Mouse (Mus musculus): Measurements from ENCODE around the gene Was. TPM values are rescaled to one million over a fixed set of nuclear protein-coding genes. Genes with fewer than 3 reads are reported as not detected.
A peak's percentile ranks its signal among the peaks of the same experiment; 100 is the strongest.
"Not testable (repeated sequence)": the region's sequence is repeated elsewhere in the genome, so short reads cannot be mapped to it uniquely, and the experiment has no call there.

Was gene
- total RNA-seq, 2 experiments from 2014 or later: 2.7 to 4.0 TPM

GRCm38 (mm10) chrX:8075104-8075503 is 15.2 kb downstream of the Was start:
- intact Hi-C loops (cut with DNase I): no loop called here
- no peak for DNase-seq

- intact Hi-C loops (cut with DNase I): no loop called here
Measured at GRCm38 (mm10) chrX:8074430-8075014, 15.8 kb downstream of the Was start, which contains the start of gene Suv39h1. Suv39h1 (minus strand) TSS chrX:8074760.

DNA sequence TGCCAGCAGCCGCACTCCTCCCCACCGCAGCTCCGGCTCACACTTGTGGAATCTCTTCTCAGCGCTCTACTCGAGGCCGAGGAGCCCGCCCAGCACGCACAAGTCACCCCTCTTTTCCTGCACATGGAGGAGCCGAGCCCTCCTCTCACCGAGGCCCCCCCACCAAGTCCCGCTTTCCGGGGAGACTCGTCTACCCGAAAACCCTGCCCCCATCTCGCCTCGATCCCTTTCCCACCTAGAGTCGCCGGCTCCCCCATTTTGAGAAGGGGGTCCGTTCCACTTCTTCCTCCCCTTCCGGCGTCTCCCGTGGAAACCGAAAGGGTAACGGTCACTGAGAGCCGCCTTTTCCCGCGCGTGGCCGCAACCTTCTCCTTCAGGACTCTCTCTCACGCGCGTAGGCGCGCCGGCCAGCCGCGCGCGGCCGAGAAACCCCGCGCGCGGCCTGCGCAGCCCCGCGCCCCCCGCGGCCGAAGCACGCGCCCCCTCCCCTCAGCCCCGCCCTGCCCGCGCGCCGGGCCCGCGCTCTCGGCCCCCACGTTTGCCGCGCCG is 16.3 kb downstream of the Was start:
- intact Hi-C loops (cut with DNase I): no loop called here

More at GRCm38 (mm10) chrX:8074430-8075014, 15.8 kb downstream of the Was start, which contains the start of gene Suv39h1:
- peak; percentile 91 for DNase-seq

GRCm38 (mm10) chrX:8069166-8069565 is 21.1 kb downstream of the Was start:
- intact Hi-C loops (cut with DNase I): no loop called here
- DNase-seq: no peak

More for the DNA sequence above, 16.3 kb downstream of the Was start:
- peak in 1 of 2 experiments; percentile 10 for DNase-seq

- intact Hi-C loops (cut with DNase I); DNase-seq: not testable (repeated sequence)
Measured at GRCm38 (mm10) chrX:8051044-8051781, 39.1 kb downstream of the Was start.

- DNase-seq: no peak
- intact Hi-C loops (cut with DNase I): no loop called here
Measured at GRCm38 (mm10) chrX:8033009-8033408, 57.3 kb downstream of the Was start.

Other genes with a start within 250 kb of the Was start
- 10 to 100 TPM; 33.5 to 33.8 TPM for gene Otud5, start 249.1 kb downstream of the Was start, total RNA-seq (2021)
- 1 to 10 TPM; 2.5 to 3.5 TPM for gene Pim2, start 212.2 kb downstream of the Was start, total RNA-seq (2021)
- 10 to 100 TPM; 14.1 to 14.7 TPM for gene Slc35a2, start 206.5 kb downstream of the Was start, total RNA-seq (2021)
- 10 to 100 TPM; 22.5 to 26.4 TPM for gene Pqbp1, start 191.2 kb downstream of the Was start, total RNA-seq (2021)
- 10 to 100 TPM; 30.8 to 42.9 TPM for gene Timm17b, start 191.1 kb downstream of the Was start, total RNA-seq (2021)
- not detected for gene Gm10491, start 182.7 kb downstream of the Was start, total RNA-seq (2021)
- not detected for gene Gm10490, start 181.0 kb downstream of the Was start, total RNA-seq (2021)
- gene Pcsk1n, start 170.7 kb downstream of the Was start, total RNA-seq (2021): not detected
- not detected for gene Eras, start 161.9 kb downstream of the Was start, total RNA-seq (2021)
- 10 to 100 TPM; 13.0 to 14.7 TPM for gene Hdac6, start 142.6 kb downstream of the Was start, total RNA-seq (2021)
- gene Gata1, start 112.4 kb downstream of the Was start, total RNA-seq (2021): not detected
- gene Glod5, start 72.0 kb downstream of the Was start, total RNA-seq (2021): not detected
- gene Suv39h1, start 15.7 kb downstream of the Was start, total RNA-seq (2021): 1 to 10 TPM; 6.0 to 6.7 TPM
- gene Wdr13, start 42.4 kb upstream of the Was start, total RNA-seq (2021): 10 to 100 TPM; 67.7 to 71.3 TPM
- gene Rbm3, start 55.4 kb upstream of the Was start, total RNA-seq (2021): 100 to 1,000 TPM; 158 to 181 TPM
- 1 to 10 TPM; 4.1 to 4.2 TPM for gene Tbc1d25, start 85.7 kb upstream of the Was start, total RNA-seq (2021)
- 10 to 100 TPM; 19.0 to 24.7 TPM for gene Ebp, start 103.0 kb upstream of the Was start, total RNA-seq (2021)
- 1 to 10 TPM; 1.8 to 3.7 TPM for gene Porcn, start 116.0 kb upstream of the Was start, total RNA-seq (2021)
- 10 to 100 TPM in 1 of 2 experiments, 1 to 10 TPM in 1; 9.8 to 12.7 TPM for gene Ftsj1, start 161.9 kb upstream of the Was start, total RNA-seq (2021)
- 1 to 10 TPM in 1 of 2 experiments, under 1 TPM in 1; 0.78 to 1.6 TPM for gene Slc38a5, start 180.6 kb upstream of the Was start, total RNA-seq (2021)
- not detected for gene Ssxb10, start 236.9 kb upstream of the Was start, total RNA-seq (2021)